Mouse (Mus musculus) forebrain, embryonic 12.5 days (tissue): Measurements from ENCODE around the gene Nox4. TPM values are rescaled to one million over a fixed set of nuclear protein-coding genes. Genes with fewer than 3 reads are reported as not detected.

Experiments
- ATAC-seq: fragments of 200-750 bp; cut with Nextera tagmentation; 2 replicates; pipeline ENCODE4 v1.8.0; 2017; ENCODE audit warnings: moderate TSS enrichment; ENCODE audit not compliant: low FRiP score
- H3K27ac ChIP-seq: fragments of 300-500 bp; sonication (generic); 2 replicates; pipeline ENCODE4 v1.5.1; 2016; ENCODE audit warnings: mild to moderate bottlenecking
- H3K27me3 ChIP-seq: fragments of 300-500 bp; sonication (generic); 2 replicates; pipeline ENCODE4 v1.6.1; 2016; ENCODE audit warnings: mild to moderate bottlenecking
- H3K36me3 ChIP-seq: fragments of 300-500 bp; sonication (generic); replicated peaks from 2 replicates; pipeline ENCODE4 v1.6.1; 2016; ENCODE audit warnings: mild to moderate bottlenecking
- H3K4me1 ChIP-seq: fragments of 300-500 bp; sonication (generic); 2 replicates; pipeline ENCODE4 v1.6.1; 2016
- H3K4me2 ChIP-seq: fragments of 300-500 bp; sonication (generic); 2 replicates; pipeline ENCODE4 v1.6.1; 2016; ENCODE audit warnings: mild to moderate bottlenecking, moderate library complexity
- H3K4me3 ChIP-seq: fragments of 300-500 bp; sonication (generic); replicated peaks from 2 replicates; pipeline ENCODE4 v1.5.1; 2016; ENCODE audit warnings: mild to moderate bottlenecking
- H3K9ac ChIP-seq: fragments of 300-500 bp; sonication (generic); 2 replicates; pipeline ENCODE4 v1.6.1; 2016; ENCODE audit warnings: mild to moderate bottlenecking
- H3K9me3 ChIP-seq: fragments of 300-500 bp; sonication (generic); 2 replicates; pipeline ENCODE4 v1.6.1; 2016
- WGBS: fragments of 180-500 bp; shearing (Covaris S2); methylation state at CpG from one replicate; pipeline ENCODE4 v1.1.7; 2016; 5-methylcytosine and 5-hydroxymethylcytosine counted together
- polyA plus RNA-seq: library from polyadenylated mRNA; unstranded; fragments of >200 nt; fragmentation: Nextera tagmentation; extraction: Ambion mirVana; gene quantifications from 2 replicates; pipeline ENCODE4 v1.2.1, GENCODE M21; 2016

Nox4 gene
- polyA plus RNA-seq, result 2.7 and 3.2 TPM in 2 replicates

DNA sequence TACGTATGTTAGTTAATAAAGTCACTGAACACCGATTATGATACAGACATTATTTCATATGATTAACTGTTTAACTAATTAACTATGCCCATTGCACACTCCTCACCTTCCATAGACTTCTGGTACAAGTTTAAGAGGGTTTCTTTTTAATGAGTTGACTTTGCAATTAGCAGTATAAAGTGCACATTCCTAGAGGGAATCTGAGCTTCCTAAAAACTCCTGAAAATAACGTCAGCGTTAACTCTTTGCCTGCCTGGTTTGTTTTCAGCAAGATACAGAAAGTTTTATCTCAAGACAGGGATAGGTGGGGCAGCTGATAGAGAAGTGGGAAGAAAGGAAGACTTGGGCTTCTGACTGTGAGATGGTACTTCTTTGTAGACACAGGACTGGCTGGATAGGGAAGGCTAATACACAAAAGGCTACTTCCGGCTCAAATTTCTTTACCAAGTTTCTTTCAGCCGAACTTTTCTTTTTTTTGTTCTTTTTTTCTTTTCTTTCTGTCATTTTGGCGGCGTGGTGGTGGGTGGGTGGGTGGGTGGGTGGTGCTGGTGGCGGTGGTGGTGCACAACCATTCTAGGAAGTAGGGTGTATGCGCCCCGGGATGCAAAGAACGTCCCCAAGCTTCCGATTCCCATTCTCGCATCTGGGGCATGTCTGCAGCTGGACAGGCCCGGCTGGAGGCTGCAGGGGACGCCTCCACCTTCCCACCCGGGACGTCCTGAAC lies at the start of gene Nox4:
Gene Nox4 (plus strand): TSS at position 241 of the 724 bp plus-strand sequence.
- H3K4me3 ChIP-seq, result peak within 1 kb of the TSS; percentile 70
- H3K27ac ChIP-seq, result peak within 1 kb of the TSS; percentile 65; the same call in 1 of the 2 replicates
- peaks cover 7% of the 10 kb centered on the region; the same call in 1 of the 2 replicates for H3K4me1 ChIP-seq
- H3K4me2 ChIP-seq, result peak within 1 kb of the TSS; percentile 66
- 10% methylated on average over 16 of the region's 18 CpGs for WGBS
- peak within 1 kb of the TSS; percentile 77 for H3K9ac ChIP-seq
- no peaks in the 10 kb centered on the region for H3K27me3 ChIP-seq
- ATAC-seq, result peak; percentile 54; the same call in 1 of the 2 replicates
- H3K9me3 ChIP-seq, result no peaks in the 10 kb centered on the region
- H3K36me3 ChIP-seq, result no peaks in the 10 kb centered on the region

DNA sequence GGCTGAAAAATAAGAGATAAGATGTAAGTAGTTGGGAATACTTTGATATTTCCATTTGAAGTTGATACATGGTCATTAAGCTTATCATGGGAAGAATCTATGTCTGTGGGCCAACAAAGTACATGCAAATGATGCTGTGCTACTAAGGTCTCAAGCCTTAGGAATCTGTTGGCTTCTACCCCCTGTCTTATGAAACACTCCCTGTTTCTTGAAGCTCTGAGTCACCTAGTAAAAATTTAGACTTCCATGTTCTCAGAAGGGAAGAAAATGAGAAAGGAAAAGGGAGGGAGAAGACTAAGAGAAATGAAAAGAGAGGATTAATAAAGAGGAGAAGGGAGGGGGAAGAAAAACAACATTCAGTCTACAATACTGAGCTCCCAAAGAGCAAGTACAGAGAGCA lies 41.1 kb upstream of the Nox4 start:
- Histone ChIP-seq H3K4me2 (no peak overlapping the region), H3K36me3 (no peaks in the 10 kb centered on the region), H3K4me3 (no peak overlapping the region), H3K9ac (no peak overlapping the region), H3K27ac (no peak overlapping the region), H3K27me3 (no peaks in the 10 kb centered on the region), H3K9me3 (no peaks in the 10 kb centered on the region), H3K4me1 (no peaks in the 10 kb centered on the region)
- no peak for ATAC-seq

DNA sequence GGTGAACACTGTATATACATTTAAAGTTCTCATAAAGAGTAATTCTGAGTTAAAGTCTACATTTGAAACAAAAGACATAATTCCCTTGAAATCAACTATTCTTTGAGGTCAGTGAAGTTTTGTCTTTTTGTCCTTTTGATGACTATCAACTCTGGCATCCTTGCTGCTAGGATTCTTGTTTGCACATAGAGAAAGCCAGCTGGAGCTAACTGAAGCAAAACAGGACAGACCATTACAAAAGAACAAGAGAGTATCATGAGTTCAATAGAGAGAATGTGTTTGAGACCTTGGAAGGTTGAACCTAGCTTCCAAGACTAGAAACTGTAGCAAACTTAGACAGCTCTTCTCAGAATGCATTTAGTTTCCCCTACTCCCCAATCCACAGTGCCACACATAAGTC lies 24.2 kb upstream of the Nox4 start:
- no peaks in the 10 kb centered on the region for H3K9me3 ChIP-seq
- no peak for ATAC-seq
- H3K27me3 ChIP-seq, result no peaks in the 10 kb centered on the region
- no peak overlapping the region for H3K9ac ChIP-seq
- no peaks in the 10 kb centered on the region for H3K36me3 ChIP-seq
- H3K27ac ChIP-seq, result no peak overlapping the region
- no peak overlapping the region for H3K4me3 ChIP-seq
- H3K4me2 ChIP-seq, result no peak overlapping the region
- no peaks in the 10 kb centered on the region for H3K4me1 ChIP-seq

DNA sequence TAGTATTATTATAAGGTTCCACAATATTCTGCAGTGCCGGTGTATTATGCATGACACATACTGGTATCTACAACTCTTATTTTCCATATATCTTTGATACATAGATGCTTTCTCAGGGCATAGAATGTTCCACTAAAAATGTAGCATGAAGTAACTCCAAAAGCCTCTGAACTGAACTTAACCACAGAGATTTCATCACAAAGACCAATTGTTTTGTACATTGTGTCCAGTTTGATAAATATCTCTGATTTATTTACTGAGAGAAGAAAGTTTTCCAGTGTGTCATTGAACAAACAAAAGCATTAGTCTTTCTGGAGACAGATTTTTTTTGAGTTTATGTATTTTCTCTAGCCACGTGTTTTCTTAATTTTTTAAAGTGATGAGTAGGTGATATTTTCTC lies 23.1 kb upstream of the Nox4 start:
- no peak for ATAC-seq
- H3K36me3 ChIP-seq, result no peaks in the 10 kb centered on the region
- H3K9me3 ChIP-seq, result no peaks in the 10 kb centered on the region
- H3K27ac ChIP-seq, result no peak overlapping the region
- whole genome bisulfite sequencing, result 88% methylated on average over 2 of the region's 2 CpGs
- H3K27me3 ChIP-seq, result no peaks in the 10 kb centered on the region
- H3K4me1 ChIP-seq, result no peaks in the 10 kb centered on the region
- H3K4me2 ChIP-seq, result no peak overlapping the region
- no peak overlapping the region for H3K9ac ChIP-seq
- H3K4me3 ChIP-seq, result no peak overlapping the region

DNA sequence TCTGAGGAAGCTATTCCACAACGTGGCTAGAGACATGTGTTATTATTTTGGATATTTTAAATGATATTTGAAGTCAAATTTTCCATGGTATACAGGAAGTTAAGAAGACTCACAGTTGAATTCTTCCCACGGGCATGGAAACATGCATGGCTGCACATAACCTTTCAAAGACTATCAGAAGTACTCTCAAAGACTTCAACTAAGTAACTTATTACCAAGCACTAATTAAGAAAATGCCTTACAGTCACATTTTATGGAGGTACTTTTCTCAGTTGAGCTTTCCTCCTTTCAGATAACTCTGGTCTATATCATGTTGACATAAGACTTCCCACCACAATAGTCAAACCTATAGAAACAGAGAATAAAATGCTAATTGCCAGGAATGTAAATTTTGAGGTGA lies 20.3 kb upstream of the Nox4 start:
- H3K4me1 ChIP-seq, result no peaks in the 10 kb centered on the region
- H3K9ac ChIP-seq, result no peak overlapping the region
- H3K36me3 ChIP-seq, result no peaks in the 10 kb centered on the region
- H3K27me3 ChIP-seq, result no peaks in the 10 kb centered on the region
- H3K4me2 ChIP-seq, result no peak overlapping the region
- no peaks in the 10 kb centered on the region for H3K9me3 ChIP-seq
- no peak overlapping the region for H3K4me3 ChIP-seq
- ATAC-seq, result no peak
- WGBS, result 57% methylated on average over 2 of the region's 2 CpGs
- H3K27ac ChIP-seq, result no peak overlapping the region

DNA sequence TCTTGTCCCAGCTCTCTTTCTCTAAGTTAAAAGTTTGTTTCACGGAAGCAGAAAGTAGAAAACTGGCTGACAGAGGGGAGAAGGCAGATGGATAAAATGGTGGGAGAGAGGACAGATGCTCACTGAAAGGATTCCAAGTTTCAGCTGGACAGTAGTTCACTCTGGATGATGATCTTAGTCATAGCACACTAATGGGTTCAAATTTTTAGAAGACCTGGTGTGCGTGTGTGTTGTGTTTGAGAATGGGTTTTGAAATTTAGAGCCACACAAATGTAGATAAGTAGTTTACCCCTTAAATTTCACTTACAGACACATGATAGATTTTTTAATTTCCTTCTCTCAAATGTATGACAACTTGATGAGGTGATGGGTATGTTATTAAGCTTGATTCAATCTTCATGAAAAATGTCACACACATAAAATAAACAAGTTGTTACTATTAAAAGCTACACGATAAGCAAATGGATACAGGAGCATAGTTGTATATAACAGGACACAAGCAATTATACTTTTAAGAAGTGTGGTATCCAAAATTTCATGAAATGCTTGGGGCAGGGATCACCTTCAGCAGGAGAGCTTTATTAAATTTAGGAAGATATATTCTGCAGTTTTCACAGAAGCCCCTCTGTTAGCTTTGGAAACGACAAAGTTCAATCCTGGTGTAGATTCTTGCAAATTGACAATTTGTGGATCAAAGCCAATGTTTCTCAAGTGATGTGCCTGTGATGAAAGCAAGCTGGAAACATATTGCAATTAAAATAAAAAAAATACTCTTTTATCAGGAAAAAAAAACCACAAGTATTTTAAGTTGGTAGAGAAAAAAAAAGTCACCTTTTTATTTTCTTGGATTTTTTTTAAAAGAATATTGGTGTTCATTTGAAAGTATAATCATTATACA lies 18.6 kb upstream of the Nox4 start:
- H3K27me3 ChIP-seq, result no peaks in the 10 kb centered on the region
- H3K9me3 ChIP-seq, result no peaks in the 10 kb centered on the region
- no peak overlapping the region for H3K9ac ChIP-seq
- no peak overlapping the region for H3K27ac ChIP-seq
- no peaks in the 10 kb centered on the region for H3K4me1 ChIP-seq
- ATAC-seq, result no peak
- no peaks in the 10 kb centered on the region for H3K36me3 ChIP-seq
- H3K4me3 ChIP-seq, result no peak overlapping the region
- WGBS, result 91% methylated on average over 4 of the region's 4 CpGs
- no peak overlapping the region for H3K4me2 ChIP-seq

DNA sequence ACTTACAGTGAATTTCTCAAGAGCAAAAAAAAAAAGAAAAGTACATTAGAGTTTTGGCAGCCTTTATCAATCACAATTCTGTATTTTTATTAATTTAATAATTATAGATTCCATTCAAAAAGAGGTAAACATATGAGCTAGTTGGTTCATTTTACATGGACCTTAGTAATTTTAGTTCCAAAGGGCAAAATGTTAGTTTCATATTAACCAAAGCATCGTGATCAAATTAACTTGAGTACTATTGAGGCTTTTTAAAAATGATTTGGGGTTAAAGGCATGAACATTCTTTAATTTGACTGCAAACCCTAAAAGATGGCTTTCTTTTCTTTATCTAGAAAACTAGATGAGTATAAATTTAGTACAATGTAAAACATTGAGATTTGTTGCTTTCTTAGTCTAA lies 16.4 kb upstream of the Nox4 start:
- Histone ChIP-seq H3K9ac (no peak overlapping the region), H3K4me2 (no peak overlapping the region), H3K36me3 (no peaks in the 10 kb centered on the region), H3K9me3 (no peaks in the 10 kb centered on the region), H3K4me3 (no peak overlapping the region), H3K27me3 (no peaks in the 10 kb centered on the region), H3K27ac (no peak overlapping the region), H3K4me1 (no peaks in the 10 kb centered on the region)
- WGBS, result 90% methylated on average over 1 of the region's 1 CpGs
- no peak for ATAC-seq

DNA sequence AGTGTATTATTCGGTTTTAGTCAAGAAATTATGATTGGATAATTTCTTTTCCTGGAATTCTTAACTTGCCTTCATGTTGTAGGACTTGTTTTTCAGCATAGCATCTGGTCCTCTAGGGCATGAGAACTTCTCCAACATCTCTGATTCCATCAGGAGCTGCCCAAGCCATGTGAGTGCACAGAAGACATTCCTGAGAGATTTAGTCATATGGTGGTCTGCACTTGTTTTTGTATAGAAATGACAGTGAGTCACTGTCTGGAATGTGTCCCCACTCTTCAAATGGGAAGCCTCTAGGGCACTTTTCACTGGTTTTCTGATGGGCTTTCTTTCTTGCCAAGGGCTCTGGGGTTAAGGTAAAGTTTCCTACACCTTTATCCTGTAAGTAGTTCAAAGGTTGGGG lies 4.8 kb upstream of the Nox4 start:
- Histone ChIP-seq H3K4me3 (no peak overlapping the region), H3K4me2 (no peak overlapping the region), H3K27me3 (no peaks in the 10 kb centered on the region), H3K9ac (no peak overlapping the region), H3K27ac (no peak overlapping the region), H3K9me3 (no peaks in the 10 kb centered on the region), H3K36me3 (no peaks in the 10 kb centered on the region), H3K4me1 (no peaks in the 10 kb centered on the region)
- ATAC-seq, result no peak
- WGBS, result 90% methylated on average over 1 of the region's 1 CpGs

DNA sequence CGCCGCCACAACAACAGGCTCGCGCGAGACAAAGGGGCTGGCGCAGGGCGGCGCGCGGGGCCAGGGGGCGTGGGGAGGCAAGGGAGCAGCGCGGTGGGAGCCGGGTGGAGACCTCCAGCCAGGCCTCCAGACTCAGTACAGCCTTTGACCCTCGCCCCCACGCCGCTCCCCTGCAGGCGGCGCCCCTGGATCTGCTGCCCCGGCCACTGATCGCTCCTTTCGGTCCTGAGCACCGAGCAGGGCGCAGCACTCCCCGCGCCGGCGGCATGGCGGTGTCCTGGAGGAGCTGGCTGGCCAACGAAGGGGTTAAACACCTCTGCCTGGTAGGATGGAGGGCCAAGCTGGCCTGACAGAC lies 661 bp downstream of the Nox4 start:
- no peaks in the 10 kb centered on the region for H3K27me3 ChIP-seq
- no peaks in the 10 kb centered on the region for H3K9me3 ChIP-seq
- peak; percentile 94 for ATAC-seq
- no peaks in the 10 kb centered on the region for H3K36me3 ChIP-seq
- peaks cover 7% of the 10 kb centered on the region; the same call in 1 of the 2 replicates for H3K4me1 ChIP-seq
- H3K4me3 ChIP-seq, result peak overlapping the region; percentile 70
- peak overlapping the region; percentile 65; the same call in 1 of the 2 replicates for H3K27ac ChIP-seq
- H3K9ac ChIP-seq, result peak overlapping the region; percentile 77
- peak overlapping the region; percentile 66 for H3K4me2 ChIP-seq
- WGBS, result under 1% methylated on average over 29 of the region's 30 CpGs

DNA sequence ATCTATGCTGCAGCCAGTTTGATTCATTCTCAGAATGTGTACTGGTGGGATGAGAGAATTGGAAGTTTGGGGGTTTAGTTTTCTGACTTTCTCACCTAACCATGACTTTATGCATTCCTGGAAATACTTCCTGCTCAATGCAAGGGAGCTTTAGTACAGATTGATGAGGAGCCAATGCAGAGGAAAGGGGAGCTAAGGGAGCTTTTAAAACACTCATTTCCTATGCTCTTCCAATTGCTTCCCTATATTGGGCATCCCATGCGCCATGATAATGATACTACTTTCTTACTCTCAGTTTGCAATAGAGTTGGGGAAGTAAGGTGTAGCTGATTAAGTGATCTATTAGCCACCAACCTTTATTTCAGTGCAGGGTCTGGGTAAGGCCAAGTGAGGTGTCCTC lies 1.0 kb downstream of the Nox4 start:
- Histone ChIP-seq H3K36me3 (no peaks in the 10 kb centered on the region), H3K9ac (peak overlapping the region; percentile 77), H3K4me2 (peak overlapping the region; percentile 66), H3K4me3 (peak overlapping the region; percentile 70), H3K27ac (no peak overlapping the region; the same call in 1 of the 2 replicates), H3K9me3 (no peaks in the 10 kb centered on the region), H3K27me3 (no peaks in the 10 kb centered on the region), H3K4me1 (peaks cover 7% of the 10 kb centered on the region; the same call in 1 of the 2 replicates)
- no peak for ATAC-seq
- 64% methylated on average over 1 of the region's 1 CpGs for WGBS

DNA sequence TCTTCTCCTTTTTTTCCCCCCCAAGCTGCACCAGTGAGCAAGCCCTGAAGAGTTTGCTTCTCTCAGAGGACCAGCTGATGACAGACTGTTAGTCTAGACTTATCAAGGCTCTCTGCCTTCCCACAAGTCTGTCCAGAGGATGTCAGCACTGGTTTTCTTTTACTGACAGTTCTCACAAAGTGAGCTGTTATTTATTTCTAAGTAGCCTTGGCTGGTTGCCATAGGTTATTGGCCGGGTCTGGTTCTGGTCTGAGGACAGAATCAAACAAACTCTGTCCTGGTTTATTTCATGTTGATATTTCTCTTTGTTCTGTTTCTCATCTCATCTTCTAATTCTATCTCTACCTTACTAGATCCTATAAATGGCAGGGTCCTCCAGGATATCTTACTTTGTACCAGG lies 2.0 kb downstream of the Nox4 start:
- H3K27me3 ChIP-seq, result no peaks in the 10 kb centered on the region
- H3K27ac ChIP-seq, result no peak overlapping the region
- WGBS, result 75% methylated on average over 1 of the region's 1 CpGs
- H3K4me1 ChIP-seq, result peaks cover 7% of the 10 kb centered on the region; the same call in 1 of the 2 replicates
- H3K9ac ChIP-seq, result no peak overlapping the region
- no peaks in the 10 kb centered on the region for H3K36me3 ChIP-seq
- no peaks in the 10 kb centered on the region for H3K9me3 ChIP-seq
- H3K4me3 ChIP-seq, result no peak overlapping the region
- no peak for ATAC-seq
- no peak overlapping the region for H3K4me2 ChIP-seq

DNA sequence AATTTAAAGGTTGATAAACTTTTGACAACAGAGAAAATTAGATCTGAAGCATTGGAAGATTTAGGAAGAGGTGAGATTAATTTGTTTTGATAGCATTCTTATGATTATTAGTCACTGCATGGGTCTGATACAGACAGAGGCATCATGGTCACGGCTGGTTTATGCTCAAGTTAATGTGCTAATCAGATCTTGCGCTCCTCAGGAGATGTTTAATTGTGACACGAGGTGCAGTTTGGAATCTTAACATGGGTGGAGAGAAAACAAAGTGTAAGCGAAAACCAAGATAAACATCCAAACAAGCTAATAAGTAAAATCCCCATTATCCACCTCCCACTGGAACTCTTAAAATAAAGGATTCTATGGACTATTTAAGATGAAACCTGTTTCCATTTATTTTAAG lies 6.2 kb downstream of the Nox4 start:
- ATAC-seq, result no peak
- H3K36me3 ChIP-seq, result no peaks in the 10 kb centered on the region
- WGBS, result 81% methylated on average over 4 of the region's 4 CpGs
- no peak overlapping the region for H3K4me3 ChIP-seq
- H3K4me2 ChIP-seq, result no peak overlapping the region
- H3K4me1 ChIP-seq, result peaks cover 3% of the 10 kb centered on the region; the same call in 1 of the 2 replicates
- H3K27ac ChIP-seq, result no peak overlapping the region
- H3K9ac ChIP-seq, result no peak overlapping the region
- H3K9me3 ChIP-seq, result no peaks in the 10 kb centered on the region
- no peaks in the 10 kb centered on the region for H3K27me3 ChIP-seq
